Mouse (Mus musculus): ENCODE data around the gene Cbfa2t3. TPM values are rescaled to one million over a fixed set of nuclear protein-coding genes. Genes with fewer than 3 reads are reported as not detected.

Gene Cbfa2t3
- polyA plus RNA-seq, 1 experiment from 2014 or later, result 2.3 TPM

GRCm38 (mm10) chr8:122666827-122667226 is 32.1 kb downstream of the Cbfa2t3 start:
- no peak for DNase-seq (ENCODE audit: low spot score)
- WGBS, result 52% methylated on average over 12 of the region's 12 CpGs
- H3K4me1 ChIP-seq, result peaks cover 74% of the 10 kb centered on the region
- no peaks in the 10 kb centered on the region for H3K9me3 ChIP-seq
- H3K36me3 ChIP-seq (replicated peaks), result no peaks in the 10 kb centered on the region
- H3K27ac ChIP-seq (replicated peaks), result 0 out of 2 replicates have a peak overlapping the region, but pooled peaks have one; percentile 48
- H3K27me3 ChIP-seq (replicated peaks; ENCODE audit: low read depth, poor library complexity, severe bottlenecking), result peaks cover 80% of the 10 kb centered on the region
- no peak overlapping the region for H3K4me3 ChIP-seq

GRCm38 (mm10) chr8:122666338-122666764 is 32.6 kb downstream of the Cbfa2t3 start:
- H3K27ac ChIP-seq (replicated peaks), result no peak overlapping the region
- H3K9me3 ChIP-seq, result no peaks in the 10 kb centered on the region
- H3K36me3 ChIP-seq (replicated peaks), result no peaks in the 10 kb centered on the region
- peaks cover 79% of the 10 kb centered on the region for H3K4me1 ChIP-seq
- H3K27me3 ChIP-seq (replicated peaks; ENCODE audit: low read depth, poor library complexity, severe bottlenecking), result peaks cover 76% of the 10 kb centered on the region
- H3K4me3 ChIP-seq, result no peak overlapping the region
- DNase-seq (ENCODE audit: low spot score), result no peak
- 48% methylated on average over 9 of the region's 9 CpGs for WGBS

DNA sequence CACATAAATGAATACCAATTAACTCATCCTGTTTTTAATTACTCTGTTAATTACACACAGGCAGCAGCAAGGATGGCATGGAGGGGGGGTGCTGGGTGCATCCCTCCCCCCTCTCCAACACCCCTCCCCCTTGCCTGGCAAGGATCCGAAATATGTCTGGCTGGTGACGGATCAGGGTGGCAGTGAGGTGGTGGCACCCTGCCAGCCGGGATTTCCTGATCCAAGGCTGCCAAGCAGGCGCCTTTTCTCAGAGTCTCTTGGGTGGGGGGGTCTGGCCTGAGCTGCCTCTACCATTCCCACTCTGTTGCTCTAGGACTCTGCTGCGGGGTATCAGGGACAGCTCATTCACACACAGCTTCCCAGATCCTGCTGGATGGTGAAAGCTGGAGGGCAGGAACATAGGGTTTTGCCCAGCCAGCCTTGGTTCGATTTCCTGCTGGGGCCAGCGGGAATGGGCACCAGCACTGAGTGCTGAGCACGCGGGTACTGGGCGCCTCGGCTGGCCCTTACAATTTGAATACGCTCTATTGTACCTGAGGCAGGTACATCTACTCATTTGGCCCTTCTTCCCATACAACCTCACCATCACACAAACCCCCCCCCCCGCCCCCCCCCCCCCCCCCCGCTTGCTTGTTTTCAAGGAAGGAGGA is 33.1 kb downstream of the Cbfa2t3 start:
- Histone ChIP-seq H3K4me3 (no peak overlapping the region), H3K4me1 (peaks cover 83% of the 10 kb centered on the region), H3K9me3 (no peaks in the 10 kb centered on the region), H3K36me3 (replicated peaks) (no peaks in the 10 kb centered on the region), H3K27me3 (replicated peaks; ENCODE audit: low read depth, poor library complexity, severe bottlenecking) (peaks cover 70% of the 10 kb centered on the region), H3K27ac (replicated peaks) (no peak overlapping the region; the same call in 1 of the 2 replicates)
- no peak for DNase-seq (ENCODE audit: low spot score)
- WGBS, result 61% methylated on average over 14 of the region's 14 CpGs

DNA sequence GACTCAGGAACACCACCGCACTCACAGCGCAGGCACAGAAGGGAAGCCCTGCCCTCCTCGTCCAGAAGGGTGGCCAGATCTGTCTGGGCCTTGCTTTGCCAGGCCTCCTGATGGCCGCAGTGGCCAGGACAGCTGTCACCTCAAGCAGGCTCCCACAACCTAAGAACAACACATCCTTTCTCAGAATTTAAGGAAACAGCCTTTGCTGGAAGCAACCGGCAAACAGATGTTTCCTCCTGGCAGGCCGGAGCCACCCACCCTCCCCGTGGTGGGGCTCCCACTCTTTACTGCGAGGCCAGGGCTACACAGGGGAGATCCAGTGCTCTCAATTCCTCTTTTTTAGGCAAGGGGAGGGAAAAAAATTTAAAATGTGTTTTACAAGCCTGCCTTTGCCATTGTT is 33.7 kb downstream of the Cbfa2t3 start:
- 27% methylated on average over 8 of the region's 8 CpGs for WGBS
- Histone ChIP-seq H3K27ac (replicated peaks) (peak overlapping the region; percentile 55), H3K4me1 (peaks cover 81% of the 10 kb centered on the region), H3K27me3 (replicated peaks; ENCODE audit: low read depth, poor library complexity, severe bottlenecking) (peaks cover 64% of the 10 kb centered on the region), H3K9me3 (no peaks in the 10 kb centered on the region), H3K4me3 (no peak overlapping the region), H3K36me3 (replicated peaks) (no peaks in the 10 kb centered on the region)
- DNase-seq (ENCODE audit: low spot score), result peak; percentile 62

DNA sequence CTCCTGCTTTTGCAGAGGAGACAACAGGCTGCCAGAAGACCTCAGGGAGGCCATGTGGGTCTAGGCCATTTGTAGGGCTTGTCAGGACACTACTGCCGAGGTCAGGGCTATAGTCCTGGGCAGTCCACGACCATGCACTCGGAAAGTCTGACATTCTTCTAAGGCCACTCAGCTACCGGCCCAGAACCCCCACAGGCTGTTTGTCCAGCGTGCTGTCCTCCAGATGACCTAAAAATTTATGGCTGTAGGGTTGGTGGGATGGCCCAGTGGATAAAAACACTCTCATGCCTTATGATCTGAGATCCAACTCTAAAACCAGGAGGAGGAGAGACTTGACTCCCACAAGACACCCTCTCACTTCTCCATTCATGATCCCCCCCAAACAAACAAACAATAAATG is 35.2 kb downstream of the Cbfa2t3 start:
- Histone ChIP-seq H3K4me1 (peaks cover 81% of the 10 kb centered on the region), H3K9me3 (no peaks in the 10 kb centered on the region), H3K27me3 (replicated peaks; ENCODE audit: low read depth, poor library complexity, severe bottlenecking) (peaks cover 49% of the 10 kb centered on the region), H3K27ac (replicated peaks) (0 out of 2 replicates have a peak overlapping the region, but pooled peaks have one; percentile 20), H3K4me3 (no peak overlapping the region), H3K36me3 (replicated peaks) (no peaks in the 10 kb centered on the region)
- DNase-seq (ENCODE audit: low spot score), result no peak
- WGBS, result 61% methylated on average over 5 of the region's 5 CpGs

DNA sequence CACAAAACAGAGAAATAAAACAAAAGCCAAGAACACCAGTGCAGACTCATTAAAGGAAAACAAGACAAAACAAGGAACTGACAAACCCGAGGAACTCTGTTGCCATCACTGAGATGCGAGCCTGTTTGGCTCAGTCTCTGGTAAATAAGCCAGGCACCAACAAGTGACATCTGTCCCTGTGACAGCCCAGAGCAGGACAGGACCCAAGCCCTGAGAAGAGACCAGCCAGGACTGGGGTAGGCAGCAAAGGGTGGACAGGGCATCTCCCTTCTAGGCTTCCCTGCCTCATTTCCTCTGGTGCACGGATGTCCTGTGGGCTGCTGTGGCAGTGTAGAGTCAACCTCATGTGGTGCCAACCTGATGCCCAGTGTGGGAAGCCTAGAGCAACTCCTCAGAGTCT is 35.8 kb downstream of the Cbfa2t3 start:
- Histone ChIP-seq H3K9me3 (no peaks in the 10 kb centered on the region), H3K4me1 (peaks cover 86% of the 10 kb centered on the region), H3K27ac (replicated peaks) (0 out of 2 replicates have a peak overlapping the region, but pooled peaks have one; percentile 20), H3K4me3 (no peak overlapping the region), H3K27me3 (replicated peaks; ENCODE audit: low read depth, poor library complexity, severe bottlenecking) (peaks cover 43% of the 10 kb centered on the region), H3K36me3 (replicated peaks) (no peaks in the 10 kb centered on the region)
- no peak for DNase-seq (ENCODE audit: low spot score)
- 84% methylated on average over 3 of the region's 3 CpGs for WGBS

DNA sequence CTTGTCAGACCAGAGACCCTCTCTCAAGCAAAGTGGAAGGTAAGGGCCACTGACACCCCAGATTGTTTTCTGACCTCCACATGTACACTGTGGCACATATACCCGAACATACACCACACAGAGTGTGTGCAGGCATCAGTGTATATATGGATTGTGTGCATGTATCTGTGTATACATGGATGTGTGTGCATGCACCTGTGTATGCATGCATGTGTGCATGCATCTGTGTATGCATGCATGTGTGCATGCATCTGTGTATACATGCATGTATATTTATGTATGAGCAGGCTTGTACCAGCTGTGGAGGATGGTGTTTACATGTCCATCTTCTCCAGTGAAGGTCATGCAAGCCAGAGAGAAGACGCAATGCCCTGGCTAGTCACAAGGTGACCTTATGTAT is 37.0 kb downstream of the Cbfa2t3 start:
- H3K36me3 ChIP-seq (replicated peaks), result no peaks in the 10 kb centered on the region
- no peak for DNase-seq (ENCODE audit: low spot score)
- peaks cover 91% of the 10 kb centered on the region for H3K4me1 ChIP-seq
- H3K27me3 ChIP-seq (replicated peaks; ENCODE audit: low read depth, poor library complexity, severe bottlenecking), result peaks cover 31% of the 10 kb centered on the region
- 64% methylated on average over 2 of the region's 2 CpGs for WGBS
- H3K27ac ChIP-seq (replicated peaks), result peak overlapping the region; percentile 82; the same call in 1 of the 2 replicates
- H3K9me3 ChIP-seq, result no peaks in the 10 kb centered on the region
- no peak overlapping the region for H3K4me3 ChIP-seq

GRCm38 (mm10) chr8:122661138-122661537 is 37.8 kb downstream of the Cbfa2t3 start:
- Histone ChIP-seq H3K36me3 (replicated peaks) (no peaks in the 10 kb centered on the region), H3K9me3 (no peaks in the 10 kb centered on the region), H3K4me3 (peak overlapping the region; percentile 30), H3K27ac (replicated peaks) (peak overlapping the region; percentile 82), H3K4me1 (peaks cover 84% of the 10 kb centered on the region), H3K27me3 (replicated peaks; ENCODE audit: low read depth, poor library complexity, severe bottlenecking) (peaks cover 24% of the 10 kb centered on the region)
- 18% methylated on average over 7 of the region's 7 CpGs for WGBS
- peak; percentile 93 for DNase-seq (ENCODE audit: low spot score)

DNA sequence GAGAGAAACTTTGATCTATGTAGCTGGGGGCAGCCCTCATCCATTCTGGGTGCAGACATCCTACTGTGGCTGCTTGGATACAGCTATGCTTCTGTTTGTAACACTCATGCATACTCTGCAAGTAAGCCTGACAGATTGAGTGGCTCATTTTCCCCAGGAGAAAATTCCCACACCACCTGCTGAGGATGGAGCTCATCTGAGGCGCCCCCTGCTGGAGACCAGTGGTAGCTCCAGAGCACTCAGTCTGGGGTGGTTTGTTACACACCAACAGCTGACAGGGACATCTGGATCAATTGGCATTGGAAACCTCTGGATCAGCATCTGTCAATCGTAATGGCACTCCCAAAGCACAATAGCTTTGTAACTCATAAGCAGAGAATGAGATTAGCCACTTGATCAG is 38.9 kb downstream of the Cbfa2t3 start:
- WGBS, result 70% methylated on average over 2 of the region's 2 CpGs
- Histone ChIP-seq H3K4me1 (peaks cover 82% of the 10 kb centered on the region), H3K27ac (replicated peaks) (peak overlapping the region; percentile 85), H3K36me3 (replicated peaks) (no peaks in the 10 kb centered on the region), H3K4me3 (no peak overlapping the region; the same call in 1 of the 2 replicates), H3K9me3 (no peaks in the 10 kb centered on the region), H3K27me3 (replicated peaks; ENCODE audit: low read depth, poor library complexity, severe bottlenecking) (peaks cover 33% of the 10 kb centered on the region)
- DNase-seq (ENCODE audit: low spot score), result no peak

DNA sequence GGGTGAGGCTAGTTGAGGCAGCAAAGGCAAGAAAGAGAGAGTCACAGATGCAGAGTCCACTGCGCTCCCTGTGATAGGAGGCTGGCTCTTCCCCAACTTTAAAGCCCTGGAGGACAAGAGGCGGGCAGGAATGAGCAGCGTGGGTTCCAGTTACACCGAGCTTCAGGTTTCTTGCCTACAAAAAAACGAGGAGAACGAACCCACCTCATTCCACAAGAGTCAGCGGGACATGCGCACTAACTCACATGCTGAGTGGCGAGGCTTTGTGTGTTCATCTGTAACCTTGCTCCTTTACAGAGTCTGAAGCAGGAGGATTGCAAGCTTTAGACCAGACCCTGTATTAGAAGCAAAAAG is 40.1 kb downstream of the Cbfa2t3 start:
- DNase-seq (ENCODE audit: low spot score), result peak; percentile 64
- WGBS, result 39% methylated on average over 9 of the region's 9 CpGs

DNA sequence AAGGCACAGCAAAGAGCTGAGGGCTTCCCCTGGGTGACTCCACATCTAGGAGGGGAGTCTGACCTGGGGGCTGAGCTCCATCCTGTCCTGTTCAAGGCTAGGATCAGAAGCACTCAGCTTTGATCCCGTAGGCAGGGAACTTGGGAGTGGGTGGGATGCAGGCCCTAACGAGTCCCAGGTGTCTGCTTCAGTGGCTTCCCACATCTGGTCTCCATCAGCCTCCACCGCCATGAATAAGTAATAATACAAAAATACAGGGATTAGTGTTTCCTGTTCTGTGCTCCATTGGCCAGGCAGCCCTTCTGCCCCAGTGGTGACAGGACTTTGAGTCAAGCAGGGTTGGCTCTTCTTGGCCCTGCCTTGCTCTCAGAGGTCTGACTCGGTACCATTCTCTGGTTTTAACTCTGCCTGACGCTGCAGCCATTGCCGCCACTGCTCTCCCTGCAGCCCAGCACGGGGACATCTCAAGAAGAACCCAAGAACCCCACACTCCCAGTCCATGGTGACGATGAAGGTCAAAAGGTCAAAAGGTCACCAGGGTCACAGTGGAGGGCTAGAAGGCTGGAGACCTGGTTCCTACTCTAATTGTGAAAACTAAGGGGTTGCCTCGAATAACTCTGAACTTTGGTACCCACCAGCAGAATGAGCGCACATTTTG is 40.6 kb downstream of the Cbfa2t3 start:
- Histone ChIP-seq H3K27me3 (replicated peaks; ENCODE audit: low read depth, poor library complexity, severe bottlenecking) (peaks cover 27% of the 10 kb centered on the region), H3K27ac (replicated peaks) (peak overlapping the region; percentile 85), H3K36me3 (replicated peaks) (no peaks in the 10 kb centered on the region), H3K4me3 (peak overlapping the region; percentile 37), H3K9me3 (no peaks in the 10 kb centered on the region), H3K4me1 (peaks cover 81% of the 10 kb centered on the region)
- peak; percentile 87 for DNase-seq (ENCODE audit: low spot score)
- WGBS, result 33% methylated on average over 10 of the region's 10 CpGs

More for the DNA sequence above, 40.1 kb downstream of the Cbfa2t3 start:
- Histone ChIP-seq H3K27me3 (replicated peaks; ENCODE audit: low read depth, poor library complexity, severe bottlenecking) (peaks cover 31% of the 10 kb centered on the region), H3K4me1 (peaks cover 81% of the 10 kb centered on the region), H3K4me3 (peak overlapping the region; percentile 37), H3K27ac (replicated peaks) (peak overlapping the region; percentile 85), H3K9me3 (no peaks in the 10 kb centered on the region), H3K36me3 (replicated peaks) (no peaks in the 10 kb centered on the region)

GRCm38 (mm10) chr8:122656056-122656999 is 42.6 kb downstream of the Cbfa2t3 start:
- Histone ChIP-seq H3K4me3 (no peak overlapping the region), H3K27me3 (replicated peaks; ENCODE audit: low read depth, poor library complexity, severe bottlenecking) (peaks cover 28% of the 10 kb centered on the region), H3K4me1 (peaks cover 84% of the 10 kb centered on the region), H3K9me3 (no peaks in the 10 kb centered on the region), H3K27ac (replicated peaks) (no peak overlapping the region; the same call in 1 of the 2 replicates), H3K36me3 (replicated peaks) (no peaks in the 10 kb centered on the region)
- DNase-seq (ENCODE audit: low spot score), result no peak
- 87% methylated on average over 13 of the region's 13 CpGs for WGBS
